Mouse (Mus musculus) limb, embryonic 11.5 days (tissue): Measurements from ENCODE around the gene Elmo3. TPM values are rescaled to one million over a fixed set of nuclear protein-coding genes. Genes with fewer than 3 reads are reported as not detected.

Experiments
- ATAC-seq: fragments of 200-750 bp; cut with Nextera tagmentation; 2 replicates; pipeline ENCODE4 v1.8.0; 2017; ENCODE audit warnings: low read depth; ENCODE audit not compliant: insufficient number of reproducible peaks, low FRiP score, low TSS enrichment
- DNase-seq: peaks from one replicate; pipeline ENCODE4 v3.0.0-alpha.2; 2015; ENCODE audit warnings: low spot score
- H3K27ac ChIP-seq: fragments of 300-500 bp; sonication (generic); replicated peaks from 2 replicates; pipeline ENCODE4 v1.5.1; 2014; ENCODE audit warnings: low read depth, mild to moderate bottlenecking, low read length
- H3K27me3 ChIP-seq: fragments of 300-500 bp; sonication (generic); 2 replicates; pipeline ENCODE4 v1.6.1; 2014; ENCODE audit warnings: mild to moderate bottlenecking, low read length, mixed read lengths; ENCODE audit not compliant: control insufficient read depth, insufficient read depth
- H3K36me3 ChIP-seq: fragments of 300-500 bp; sonication (generic); 2 replicates; pipeline ENCODE4 v1.6.1; 2014; ENCODE audit warnings: mild to moderate bottlenecking, low read length, moderate library complexity, mixed read lengths; ENCODE audit not compliant: control insufficient read depth, insufficient read depth
- H3K4me1 ChIP-seq: fragments of 300-500 bp; sonication (generic); 2 replicates; pipeline ENCODE4 v1.6.1; 2014; ENCODE audit warnings: low read length, mixed read lengths; ENCODE audit not compliant: control insufficient read depth, insufficient read depth
- H3K4me2 ChIP-seq: fragments of 300-500 bp; sonication (generic); 2 replicates; pipeline ENCODE4 v1.6.1; 2014; ENCODE audit warnings: low read depth, mild to moderate bottlenecking, moderate library complexity; ENCODE audit not compliant: severe bottlenecking
- H3K4me3 ChIP-seq: fragments of 300-500 bp; sonication (generic); 2 replicates; pipeline ENCODE4 v1.5.1; 2014; ENCODE audit warnings: low read depth, low read length
- H3K9ac ChIP-seq: fragments of 300-500 bp; sonication (generic); 2 replicates; pipeline ENCODE4 v1.6.1; 2014; ENCODE audit warnings: mild to moderate bottlenecking, low read length
- H3K9me3 ChIP-seq: fragments of 300-500 bp; sonication (generic); 2 replicates; pipeline ENCODE4 v1.6.1; 2016; ENCODE audit warnings: low read length; ENCODE audit not compliant: control insufficient read depth
- WGBS: fragments of 180-500 bp; shearing (Covaris S2); extraction: QIAGEN DNeasy Blood & Tissue Kit; methylation state at CpG from one replicate; pipeline ENCODE4 v1.1.7; 2014; 5-methylcytosine and 5-hydroxymethylcytosine counted together
- polyA plus RNA-seq: library from polyadenylated mRNA; unstranded; fragments of >200 nt; fragmentation: Nextera tagmentation; extraction: Ambion mirVana; gene quantifications from 2 replicates; pipeline ENCODE4 v1.2.1, GENCODE M21; 2014

The Elmo3 gene
- polyA plus RNA-seq, 1 experiment from 2014 or later = 3.7 TPM

- 44% methylated on average over 16 of the region's 16 CpGs for WGBS
- H3K4me1 ChIP-seq = peaks cover 18% of the 10 kb centered on the region
- H3K9me3 ChIP-seq = peaks cover 3% of the 10 kb centered on the region; the same call in 1 of the 2 replicates
- H3K4me2 ChIP-seq = no peak overlapping the region; the same call in 1 of the 2 replicates
- no peak for DNase-seq
- ATAC-seq = no peak
- H3K27me3 ChIP-seq = peaks cover 62% of the 10 kb centered on the region
- no peak overlapping the region for H3K27ac ChIP-seq
- no peak overlapping the region for H3K9ac ChIP-seq
- H3K36me3 ChIP-seq = no peaks in the 10 kb centered on the region; the same call in 1 of the 2 replicates
- H3K4me3 ChIP-seq = no peak overlapping the region
Observed at GRCm38 (mm10) chr8:105263244-105263912, 42.0 kb upstream of the Elmo3 start.

- Histone ChIP-seq H3K9me3 (peaks cover 3% of the 10 kb centered on the region; the same call in 1 of the 2 replicates), H3K36me3 (no peaks in the 10 kb centered on the region; the same call in 1 of the 2 replicates), H3K27me3 (peaks cover 62% of the 10 kb centered on the region), H3K4me3 (peak within 1 kb of the TSS; percentile 63), H3K4me1 (peaks cover 20% of the 10 kb centered on the region), H3K4me2 (peak within 1 kb of the TSS; percentile 81), H3K27ac (no peak within 1 kb of the TSS), H3K9ac (peak within 1 kb of the TSS; percentile 58)
- peak; percentile 71 for DNase-seq
- no peak for ATAC-seq
- 1% methylated on average over 54 of the region's 54 CpGs for WGBS
Observed at GRCm38 (mm10) chr8:105264024-105264982, 41.1 kb upstream of the Elmo3 start, which contains the start of the genes Tradd and Fbxl8. Tradd (minus strand) TSS chr8:105264609. Fbxl8 (plus strand) TSS chr8:105264648.

GRCm38 (mm10) chr8:105265128-105265527, 40.3 kb upstream of the Elmo3 start:
- WGBS = 10% methylated on average over 10 of the region's 10 CpGs
- Histone ChIP-seq H3K9me3 (peaks cover 3% of the 10 kb centered on the region; the same call in 1 of the 2 replicates), H3K36me3 (no peaks in the 10 kb centered on the region; the same call in 1 of the 2 replicates), H3K4me3 (peak overlapping the region; percentile 63), H3K4me2 (peak overlapping the region; percentile 81), H3K9ac (no peak overlapping the region), H3K27me3 (peaks cover 62% of the 10 kb centered on the region), H3K27ac (no peak overlapping the region), H3K4me1 (peaks cover 20% of the 10 kb centered on the region)
- DNase-seq (no peak), ATAC-seq (no peak)

- Histone ChIP-seq H3K27me3 (peaks cover 71% of the 10 kb centered on the region), H3K4me1 (peaks cover 24% of the 10 kb centered on the region), H3K9me3 (peaks cover 3% of the 10 kb centered on the region; the same call in 1 of the 2 replicates), H3K4me2 (peak overlapping the region; percentile 7; the same call in 1 of the 2 replicates), H3K9ac (no peak overlapping the region), H3K4me3 (no peak overlapping the region), H3K36me3 (no peaks in the 10 kb centered on the region; the same call in 1 of the 2 replicates), H3K27ac (no peak overlapping the region)
- DNase-seq (no peak), ATAC-seq (no peak)
- 13% methylated on average over 13 of the region's 13 CpGs for WGBS
Observed at GRCm38 (mm10) chr8:105266775-105267174, 38.6 kb upstream of the Elmo3 start.

GRCm38 (mm10) chr8:105268342-105269074, 36.9 kb upstream of the Elmo3 start:
- peaks cover 81% of the 10 kb centered on the region for H3K27me3 ChIP-seq
- no peak overlapping the region for H3K27ac ChIP-seq
- DNase-seq = peak; percentile 82
- peaks cover 24% of the 10 kb centered on the region for H3K4me1 ChIP-seq
- WGBS = under 1% methylated on average over 65 of the region's 65 CpGs
- peaks cover 3% of the 10 kb centered on the region; the same call in 1 of the 2 replicates for H3K9me3 ChIP-seq
- peak overlapping the region; percentile 9; the same call in 1 of the 2 replicates for H3K9ac ChIP-seq
- H3K36me3 ChIP-seq = no peaks in the 10 kb centered on the region; the same call in 1 of the 2 replicates
- ATAC-seq = peak; percentile 66
- peak overlapping the region; percentile 32 for H3K4me3 ChIP-seq
- peak overlapping the region; percentile 65 for H3K4me2 ChIP-seq

- H3K4me2 ChIP-seq = peak overlapping the region; percentile 65
- no peak for DNase-seq
- peak; percentile 16 for ATAC-seq
- peak overlapping the region; percentile 9; the same call in 1 of the 2 replicates for H3K9ac ChIP-seq
- no peak overlapping the region for H3K27ac ChIP-seq
- H3K4me3 ChIP-seq = peak overlapping the region; percentile 32
- peaks cover 82% of the 10 kb centered on the region for H3K27me3 ChIP-seq
- H3K9me3 ChIP-seq = peaks cover 3% of the 10 kb centered on the region; the same call in 1 of the 2 replicates
- H3K36me3 ChIP-seq = no peaks in the 10 kb centered on the region; the same call in 1 of the 2 replicates
- 1% methylated on average over 10 of the region's 10 CpGs for WGBS
- H3K4me1 ChIP-seq = peaks cover 24% of the 10 kb centered on the region
Observed at GRCm38 (mm10) chr8:105269075-105269458, 36.3 kb upstream of the Elmo3 start.

GRCm38 (mm10) chr8:105269461-105269947, 35.9 kb upstream of the Elmo3 start, which contains the start of gene Hsf4:
Hsf4 (plus strand) TSS chr8:105269801.
- no peaks in the 10 kb centered on the region; the same call in 1 of the 2 replicates for H3K36me3 ChIP-seq
- H3K4me1 ChIP-seq = peaks cover 24% of the 10 kb centered on the region
- ATAC-seq = no peak

More at GRCm38 (mm10) chr8:105269461-105269947, 35.9 kb upstream of the Elmo3 start, which contains the start of gene Hsf4:
- H3K27ac ChIP-seq = no peak within 1 kb of the TSS
- peak within 1 kb of the TSS; percentile 19 for H3K9ac ChIP-seq
- WGBS = under 1% methylated on average over 42 of the region's 42 CpGs
- H3K27me3 ChIP-seq = peaks cover 82% of the 10 kb centered on the region
- peak within 1 kb of the TSS; percentile 65 for H3K4me2 ChIP-seq
- DNase-seq = peak; percentile 53
- peak within 1 kb of the TSS; percentile 32 for H3K4me3 ChIP-seq
- peaks cover 3% of the 10 kb centered on the region; the same call in 1 of the 2 replicates for H3K9me3 ChIP-seq
